Mouse (Mus musculus): ENCODE measurements around the gene Mapk12.

DNA sequence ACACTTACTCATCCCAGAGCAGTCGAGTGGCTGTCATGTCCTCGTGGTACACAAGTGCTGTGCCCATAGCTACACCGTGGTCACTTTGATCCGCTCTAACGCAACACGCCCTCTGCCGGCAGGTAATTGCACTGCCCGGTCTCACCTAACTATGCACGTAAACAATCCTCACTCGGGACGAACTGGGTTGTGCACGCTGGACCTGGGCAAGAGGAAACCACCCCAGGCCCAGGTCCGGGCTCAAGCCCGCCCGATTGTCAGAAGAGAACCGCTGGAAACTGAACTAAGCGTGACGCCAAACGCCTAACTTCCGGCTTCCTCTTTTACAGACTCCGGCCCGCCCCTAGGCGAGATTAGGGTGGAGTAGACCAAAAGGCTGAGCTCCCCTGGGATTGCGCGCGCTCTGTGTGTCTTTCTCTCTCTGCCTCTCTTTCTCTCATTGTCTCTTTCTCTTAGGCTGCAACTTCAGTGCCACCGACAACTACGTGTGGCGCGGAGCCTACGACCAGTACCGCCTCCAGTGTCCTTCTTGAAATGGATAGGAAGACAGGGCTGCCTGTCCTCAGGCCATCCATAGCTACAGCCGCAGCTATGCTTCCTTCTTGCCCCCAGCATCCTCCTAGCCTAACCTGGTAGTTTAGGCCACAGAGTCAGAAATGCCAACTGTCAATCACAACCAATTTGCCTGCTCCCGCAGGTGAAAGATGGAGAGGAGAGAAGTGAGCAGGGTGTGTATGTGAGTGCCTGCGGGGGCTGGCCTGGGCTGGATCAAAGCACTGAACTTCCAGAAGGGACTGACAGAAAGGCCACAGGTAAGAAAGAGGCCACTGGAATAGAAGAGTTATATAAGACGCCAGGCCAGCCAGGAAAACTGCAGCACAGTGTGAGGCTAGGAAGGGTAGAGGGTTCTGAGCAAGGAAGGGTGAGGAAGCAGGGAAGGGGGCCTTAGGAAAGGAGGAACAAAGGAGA lies 11.8 kb downstream of the Mapk12 start, which contains the start of gene Hdac10:
- TF ChIP-seq CTCF (conservative IDR thresholded peaks at IDR 0.05; ENCODE audit: low read length), result peak; percentile 87
- no peak for TF ChIP-seq POU5F1 (IDR thresholded peaks at IDR 0.05; ENCODE audit: borderline replicate concordance, low read length)
